Mouse (Mus musculus): ENCODE data around the gene Slc37a4.
A peak's percentile ranks its signal among the peaks of the same experiment; 100 is the strongest.
"Not testable (repeated sequence)": the region's sequence is repeated elsewhere in the genome, so short reads cannot be mapped to it uniquely, and the experiment has no call there.

Gene Slc37a4

GRCm38 (mm10) chr9:44398551-44398950, 1.9 kb downstream of the Slc37a4 start:
- DNase-seq (ENCODE audit: low spot score in 2 of 2) = peak in 1 of 2 experiments; percentile 22

GRCm38 (mm10) chr9:44399114-44399794, 2.6 kb downstream of the Slc37a4 start:
- DNase-seq (ENCODE audit: low spot score in 2 of 2) = no peak

GRCm38 (mm10) chr9:44399795-44400114, 3.1 kb downstream of the Slc37a4 start:
- no peak for DNase-seq (ENCODE audit: low spot score in 2 of 2)

- DNase-seq (ENCODE audit: low spot score in 2 of 2) = no peak
These were observed 4.4 kb downstream of the Slc37a4 start for GRCm38 (mm10) chr9:44401081-44401480.

- no peak for DNase-seq (ENCODE audit: low spot score in 2 of 2)
These were observed 8.4 kb downstream of the Slc37a4 start for GRCm38 (mm10) chr9:44405011-44405410.

- DNase-seq (ENCODE audit: low spot score in 2 of 2) = peak; percentile 94
These were observed 10.5 kb downstream of the Slc37a4 start, which contains the start of the genes Rps25 and Trappc4 for GRCm38 (mm10) chr9:44406906-44407751. Rps25 (plus strand) TSS chr9:44407139. Trappc4 (minus strand) TSS chr9:44407600.

- no peak for DNase-seq (ENCODE audit: low spot score in 2 of 2)
These were observed 11.1 kb downstream of the Slc37a4 start for GRCm38 (mm10) chr9:44407752-44408097.

GRCm38 (mm10) chr9:44408693-44409092, 12.0 kb downstream of the Slc37a4 start:
- not testable (repeated sequence) for DNase-seq (ENCODE audit: low spot score in 2 of 2)

GRCm38 (mm10) chr9:44410647-44411336, 14.1 kb downstream of the Slc37a4 start:
- no peak for DNase-seq (ENCODE audit: low spot score in 2 of 2)

- no peak for DNase-seq (ENCODE audit: low spot score in 2 of 2)
These were observed 15.0 kb downstream of the Slc37a4 start for GRCm38 (mm10) chr9:44411601-44412130.

GRCm38 (mm10) chr9:44412306-44412705, 15.7 kb downstream of the Slc37a4 start:
- no peak for DNase-seq (ENCODE audit: low spot score in 2 of 2)

GRCm38 (mm10) chr9:44412781-44413180, 16.1 kb downstream of the Slc37a4 start:
- DNase-seq (ENCODE audit: low spot score in 2 of 2) = no peak

GRCm38 (mm10) chr9:44417156-44417891, 20.7 kb downstream of the Slc37a4 start:
- no peak for DNase-seq (ENCODE audit: low spot score in 2 of 2)

GRCm38 (mm10) chr9:44417892-44418363, 21.3 kb downstream of the Slc37a4 start:
- DNase-seq (ENCODE audit: low spot score in 2 of 2) = peak; percentile 95 to 98

- DNase-seq (ENCODE audit: low spot score in 2 of 2) = no peak
These were observed 22.1 kb downstream of the Slc37a4 start, which contains the start of gene Ccdc84 for GRCm38 (mm10) chr9:44418519-44419385. Ccdc84 (minus strand) TSS chr9:44418569.

- DNase-seq (ENCODE audit: low spot score in 2 of 2) = not testable (repeated sequence)
These were observed 23.1 kb downstream of the Slc37a4 start for GRCm38 (mm10) chr9:44419730-44420129.

GRCm38 (mm10) chr9:44420280-44420898, 23.7 kb downstream of the Slc37a4 start:
- DNase-seq (ENCODE audit: low spot score in 2 of 2) = no peak

- no peak for DNase-seq (ENCODE audit: low spot score in 2 of 2)
These were observed 26.9 kb downstream of the Slc37a4 start for GRCm38 (mm10) chr9:44423576-44423975.

GRCm38 (mm10) chr9:44432577-44433185, 36.0 kb downstream of the Slc37a4 start:
- DNase-seq (ENCODE audit: low spot score in 2 of 2) = no peak
